Mouse (Mus musculus) kidney, adult 2 months (tissue): ENCODE results near the gene Zfp286. TPM values are rescaled to one million over a fixed set of nuclear protein-coding genes. Genes with fewer than 3 reads are reported as not detected.

Source experiments
- DNase-seq: peaks from one replicate; pipeline ENCODE4 v3.0.0; 2021
- H3K27ac ChIP-seq: fragments of 200-500 bp; 2 replicates; pipeline ENCODE4 v1.5.1; 2012; ENCODE audit warnings: low read depth, low read length, control low read depth, inconsistent platforms; ENCODE audit not compliant: insufficient read depth
- H3K27me3 ChIP-seq: fragments of 200-500 bp; replicated peaks from 2 replicates; pipeline ENCODE4 v1.6.1; 2012; ENCODE audit warnings: mild to moderate bottlenecking, moderate library complexity, low read length, inconsistent platforms; ENCODE audit not compliant: control insufficient read depth, insufficient read depth
- H3K36me3 ChIP-seq: fragments of 200-500 bp; 2 replicates; pipeline ENCODE4 v1.6.1; 2012; ENCODE audit warnings: mild to moderate bottlenecking, moderate library complexity, low read length, inconsistent platforms; ENCODE audit not compliant: control insufficient read depth, insufficient read depth
- H3K4me1 ChIP-seq: fragments of 200-500 bp; 2 replicates; pipeline ENCODE4 v1.6.1; 2011; ENCODE audit warnings: low read length; ENCODE audit not compliant: control insufficient read depth, insufficient read depth
- H3K4me3 ChIP-seq: fragments of 200-500 bp; 2 replicates; pipeline ENCODE4 v1.5.1; 2011; ENCODE audit warnings: mild to moderate bottlenecking, low read depth, low read length, control low read depth; ENCODE audit not compliant: insufficient read depth
- CTCF ChIP-seq: fragments of 200-500 bp; conservative IDR thresholded peaks from 2 replicates; pipeline ENCODE4 v1.5.1; 2011; ENCODE audit warnings: low read depth, mild to moderate bottlenecking, control low read depth, low read length, moderate library complexity, mixed read lengths; ENCODE audit not compliant: insufficient read depth, insufficient read length
- POLR2A ChIP-seq: fragments of 200-500 bp; IDR thresholded peaks from one replicate; pipeline ENCODE4 v1.6.1; 2011; ENCODE audit warnings: low read depth, low read length, control low read depth
- WGBS: fragments of 180-500 bp; shearing (Covaris S2); methylation state at CpG from one replicate; pipeline ENCODE4 v1.1.7; 2018; 5-methylcytosine and 5-hydroxymethylcytosine counted together
- polyA plus RNA-seq: library from polyadenylated mRNA; depleted of rRNA; stranded (reverse); fragments of >200 nt; gene quantifications from 2 replicates; pipeline ENCODE4 v1.2.3, GENCODE M21; 2012; rRNA removed

Gene Zfp286
- polyA plus RNA-seq: 0.42 and 0.83 TPM in 2 replicates

GRCm38 (mm10) chr11:62788935-62789616, at the start of gene Zfp286:
Gene Zfp286, minus strand, starts transcription at chr11:62789462.
- H3K4me1 ChIP-seq: no peaks in the 10 kb centered on the region
- TF ChIP-seq CTCF (no peak), POLR2A (no peak)
- 6% methylated on average over 34 of the region's 34 CpGs for WGBS
- H3K27ac ChIP-seq: no peak within 1 kb of the TSS
- peak; percentile 70 for DNase-seq
- H3K36me3 ChIP-seq: no peaks in the 10 kb centered on the region
- H3K27me3 ChIP-seq: no peaks in the 10 kb centered on the region
- peak within 1 kb of the TSS; percentile 61 for H3K4me3 ChIP-seq

GRCm38 (mm10) chr11:62831906-62832305, 42.6 kb upstream of the Zfp286 start:
- no peak for TF ChIP-seq POLR2A
- no peak for TF ChIP-seq CTCF
- H3K36me3 ChIP-seq: no peaks in the 10 kb centered on the region
- no peak for DNase-seq

GRCm38 (mm10) chr11:62830387-62830786, 41.1 kb upstream of the Zfp286 start:
- WGBS: 97% methylated on average over 2 of the region's 2 CpGs
- TF ChIP-seq POLR2A (no peak), CTCF (no peak)

More at GRCm38 (mm10) chr11:62831906-62832305, 42.6 kb upstream of the Zfp286 start:
- Histone ChIP-seq H3K4me1 (peaks cover 2% of the 10 kb centered on the region; the same call in 1 of the 2 replicates), H3K4me3 (no peak overlapping the region), H3K27me3 (no peaks in the 10 kb centered on the region), H3K27ac (no peak overlapping the region)

GRCm38 (mm10) chr11:62827911-62828310, 38.6 kb upstream of the Zfp286 start:
- Histone ChIP-seq H3K4me1 (peaks cover 15% of the 10 kb centered on the region; the same call in 1 of the 2 replicates), H3K36me3 (no peaks in the 10 kb centered on the region), H3K4me3 (no peak overlapping the region), H3K27me3 (no peaks in the 10 kb centered on the region), H3K27ac (0 out of 2 replicates have a peak overlapping the region, but pooled peaks have one; percentile 7)
- no peak for TF ChIP-seq POLR2A
- TF ChIP-seq CTCF: no peak
- 83% methylated on average over 3 of the region's 3 CpGs for WGBS
- no peak for DNase-seq

More at GRCm38 (mm10) chr11:62830387-62830786, 41.1 kb upstream of the Zfp286 start:
- DNase-seq: no peak
- Histone ChIP-seq H3K4me1 (peaks cover 13% of the 10 kb centered on the region; the same call in 1 of the 2 replicates), H3K27me3 (no peaks in the 10 kb centered on the region), H3K4me3 (no peak overlapping the region), H3K36me3 (no peaks in the 10 kb centered on the region), H3K27ac (no peak overlapping the region)

- Histone ChIP-seq H3K4me3 (no peak overlapping the region), H3K27me3 (no peaks in the 10 kb centered on the region), H3K27ac (0 out of 2 replicates have a peak overlapping the region, but pooled peaks have one; percentile 7), H3K36me3 (no peaks in the 10 kb centered on the region), H3K4me1 (peaks cover 15% of the 10 kb centered on the region; the same call in 1 of the 2 replicates)
- no peak for DNase-seq
- TF ChIP-seq CTCF: no peak
- TF ChIP-seq POLR2A: no peak
- WGBS: 88% methylated on average over 4 of the region's 4 CpGs
Measured at GRCm38 (mm10) chr11:62827135-62827534, 37.9 kb upstream of the Zfp286 start.

- Histone ChIP-seq H3K4me1 (peaks cover 15% of the 10 kb centered on the region; the same call in 1 of the 2 replicates), H3K27ac (peak overlapping the region; percentile 53; the same call in 1 of the 2 replicates), H3K36me3 (no peaks in the 10 kb centered on the region), H3K27me3 (no peaks in the 10 kb centered on the region), H3K4me3 (no peak overlapping the region)
- no peak for TF ChIP-seq CTCF
- no peak for TF ChIP-seq POLR2A
- DNase-seq: peak; percentile 89
- WGBS: 15% methylated on average over 6 of the region's 6 CpGs
Measured at GRCm38 (mm10) chr11:62826106-62826733, 37.0 kb upstream of the Zfp286 start.
